In the genomic region with DNA sequence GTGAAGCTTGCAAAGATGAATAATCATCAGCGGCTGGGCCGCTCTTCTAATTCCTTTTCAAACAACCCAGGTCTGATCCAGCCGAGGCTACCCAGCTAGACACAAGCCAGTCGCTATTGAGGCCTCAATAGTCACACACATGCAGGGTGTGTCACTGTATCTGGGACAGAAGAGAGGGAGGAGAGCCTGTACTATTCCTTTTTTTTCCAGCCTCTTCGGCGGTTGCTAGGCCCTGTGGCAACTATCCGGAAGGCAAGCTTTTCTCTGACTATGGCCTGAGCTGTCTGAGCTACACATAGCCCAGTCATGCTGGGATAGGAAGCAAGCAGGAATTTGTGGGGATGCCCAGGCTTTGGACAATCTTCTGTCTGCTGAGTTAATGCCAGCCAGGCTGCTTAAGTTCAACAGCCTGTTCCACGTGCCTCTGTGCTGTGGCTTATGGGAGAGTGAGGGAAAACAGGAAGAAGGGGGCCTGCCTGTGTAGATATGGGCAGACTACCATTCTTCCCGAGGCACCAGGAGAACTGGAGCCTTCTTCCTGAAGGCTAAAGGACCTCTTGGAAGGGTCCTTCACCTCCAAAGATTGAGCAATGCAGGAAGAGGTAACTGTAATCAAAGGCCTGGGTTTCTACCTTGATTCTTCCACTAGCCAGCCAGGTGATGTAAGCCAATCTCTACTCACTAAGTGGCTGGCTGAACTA, we compare ENCODE assay signal across 9 mouse cellular contexts.
A peak's percentile ranks its signal among the peaks of the same experiment; 100 is the strongest.
DNase-seq lines count a peak whose midpoint lies in the region; ATAC-seq and TF ChIP-seq lines count a peak whose summit lies in the region.
"Had no signal": no experiment of that assay in that cellular context is flagged by ENCODE, and none has a peak within 500 bp of the region (broad histone marks: within the 10 kb centered on the region; RNA-seq: fewer than 3 reads in every experiment).

No protein-coding gene starts in this region.

- TF ChIP-seq EP300 in heart, adult 2 months (IDR thresholded peaks at IDR 0.05; ENCODE audit: insufficient read depth, low read depth, low read length): no peak

- H3K4me3 ChIP-seq in heart, adult 2 months: no peak overlapping the region
- H3K4me3 ChIP-seq in hindbrain, embryonic 11.5 days (ENCODE audit: low read depth, low read length): no peak overlapping the region

- H3K27me3 ChIP-seq in heart, adult 2 months (ENCODE audit: control insufficient read depth, insufficient read depth, low read length): no peaks in the 10 kb centered on the region
- H3K27me3 ChIP-seq in hindbrain, embryonic 11.5 days (ENCODE audit: control insufficient read depth, insufficient read depth, low read length): no peaks in the 10 kb centered on the region

- no peak overlapping the region for H3K4me2 ChIP-seq in hindbrain, embryonic 11.5 days (replicated peaks; ENCODE audit: low read depth, low read length)

- intact Hi-C loops in heart, adult 2 months (cut with DNase I): loop anchor here (5.0 kb wide), 1 partner anchor 435 kb away; no protein-coding TSS in a partner anchor
- intact Hi-C loops in heart, postnatal 10 days (cut with DNase I): no loop called here

- peaks cover 11% of the 10 kb centered on the region for H3K36me3 ChIP-seq in heart, adult 2 months (ENCODE audit: control insufficient read depth, insufficient read depth, low read length)
- H3K36me3 ChIP-seq in hindbrain, embryonic 11.5 days (ENCODE audit: control insufficient read depth, insufficient read depth, low read length): no peaks in the 10 kb centered on the region

- 0 out of 2 replicates have a peak overlapping the region, but pooled peaks have one; percentile 16 for H3K27ac ChIP-seq in heart, adult 2 months
- peak overlapping the region; percentile 31; the same call in 1 of the 2 replicates for H3K27ac ChIP-seq in hindbrain, embryonic 11.5 days (ENCODE audit: low read depth, low read length)

- no peak for TF ChIP-seq POLR2A in heart, adult 2 months (IDR thresholded peaks at IDR 0.05; ENCODE audit: insufficient read depth, low read depth, low read length)

- H3K4me1 ChIP-seq in heart, adult 2 months (ENCODE audit: control insufficient read depth, insufficient read depth, low read length): peaks cover 7% of the 10 kb centered on the region; the same call in 1 of the 2 replicates
- no peaks in the 10 kb centered on the region; the same call in 1 of the 2 replicates for H3K4me1 ChIP-seq in hindbrain, embryonic 11.5 days (replicated peaks; ENCODE audit: control insufficient read depth, insufficient read depth, low read length)

- no peak for TF ChIP-seq CTCF in heart, adult 2 months (IDR thresholded peaks at IDR 0.05)

- H3K9ac ChIP-seq in heart, adult 2 months (ENCODE audit: low read depth, low read length): no peak overlapping the region
- 0 out of 2 replicates have a peak overlapping the region, but pooled peaks have one; percentile 12 for H3K9ac ChIP-seq in hindbrain, embryonic 11.5 days (ENCODE audit: low read depth, low read length)

- no peak for DNase-seq in heart, adult 2 months
- no peak for DNase-seq in heart, postnatal 10 days
- DNase-seq in ZHBTc4 (ENCODE audit: low read depth, low spot score): peak; percentile 46
- DNase-seq in hindbrain, embryonic 11.5 days (ENCODE audit: low spot score): peak; percentile 31
- peak; percentile 49 to 70 for DNase-seq in lung, postnatal 4 days
- DNase-seq in kidney, adult 11 months: no peak
- no peak for DNase-seq in gastrocnemius, postnatal 10 days
- DNase-seq: gastrocnemius, postnatal 14 days had no signal

- H3K79me2 ChIP-seq in heart, adult 2 months (replicated peaks; ENCODE audit: control insufficient read depth, insufficient read depth, low read length): no peaks in the 10 kb centered on the region

- ATAC-seq in hindbrain, embryonic 11.5 days (ENCODE audit: low FRiP score): peak; percentile 61; the same call in 1 of the 2 replicates
- no peak for ATAC-seq in granulocyte monocyte progenitor cell, adult 5-6 weeks (replicated peaks; ENCODE audit: poor library complexity, severe bottlenecking)

- WGBS in heart, adult 2 months: 54% methylated on average over 9 of the region's 9 CpGs
- 40% methylated on average over 9 of the region's 9 CpGs for WGBS in hindbrain, embryonic 11.5 days

- no peaks in the 10 kb centered on the region for H3K9me3 ChIP-seq in hindbrain, embryonic 11.5 days (ENCODE audit: control insufficient read depth, low read length)

Comparison
In these comparisons a context has a peak if more than half of its experiments do, and no peak if none do; other contexts are left out.
1. DNase-seq: peak in ZHBTc4 (single experiment), hindbrain, embryonic 11.5 days (single experiment) and lung, postnatal 4 days (2 of 2); none in heart, adult 2 months (0 of 2), heart, postnatal 10 days (0 of 2), kidney, adult 11 months (single experiment) and gastrocnemius, postnatal 10 days (single experiment).